Mouse (Mus musculus) kidney, embryonic 14.5 days (tissue): Measurements from ENCODE around the gene Cxcr1. TPM values are rescaled to one million over a fixed set of nuclear protein-coding genes. Genes with fewer than 3 reads are reported as not detected.

Experiments used
- ATAC-seq: fragments of 200-750 bp; cut with Nextera tagmentation; 2 replicates; pipeline ENCODE4 v1.8.0; 2017; ENCODE audit warnings: moderate number of reproducible peaks, mild to moderate bottlenecking, moderate TSS enrichment, moderate library complexity; ENCODE audit not compliant: low FRiP score, low TSS enrichment
- H3K27ac ChIP-seq: fragments of 300-500 bp; sonication (generic); 2 replicates; pipeline ENCODE4 v1.5.1; 2014; ENCODE audit warnings: low read depth, mild to moderate bottlenecking, low read length, moderate library complexity, mixed read lengths
- H3K27me3 ChIP-seq: fragments of 300-500 bp; sonication (generic); 2 replicates; pipeline ENCODE4 v1.6.1; 2014; ENCODE audit warnings: mild to moderate bottlenecking, low read length; ENCODE audit not compliant: control insufficient read depth, insufficient read depth
- H3K36me3 ChIP-seq: fragments of 300-500 bp; sonication (generic); 2 replicates; pipeline ENCODE4 v1.6.1; 2014; ENCODE audit warnings: low read length, mixed read lengths; ENCODE audit not compliant: control insufficient read depth, insufficient read depth
- H3K4me1 ChIP-seq: fragments of 300-500 bp; sonication (generic); 2 replicates; pipeline ENCODE4 v1.6.1; 2014; ENCODE audit warnings: low read length, mixed read lengths; ENCODE audit not compliant: control insufficient read depth, insufficient read depth
- H3K4me2 ChIP-seq: fragments of 300-500 bp; sonication (generic); replicated peaks from 2 replicates; pipeline ENCODE4 v1.6.1; 2014; ENCODE audit warnings: low read depth, mild to moderate bottlenecking, low read length
- H3K4me3 ChIP-seq: fragments of 300-500 bp; sonication (generic); 2 replicates; pipeline ENCODE4 v1.5.1; 2014; ENCODE audit warnings: mild to moderate bottlenecking, low read length
- H3K9ac ChIP-seq: fragments of 300-500 bp; sonication (generic); 2 replicates; pipeline ENCODE4 v1.6.1; 2014; ENCODE audit warnings: low read depth, mild to moderate bottlenecking, low read length, moderate library complexity
- H3K9me3 ChIP-seq: fragments of 300-500 bp; sonication (generic); 2 replicates; pipeline ENCODE4 v1.6.1; 2016; ENCODE audit warnings: low read length; ENCODE audit not compliant: control insufficient read depth
- WGBS: fragments of 180-500 bp; shearing (Covaris S2); extraction: QIAGEN DNeasy Blood & Tissue Kit; methylation state at CpG from one replicate; pipeline ENCODE4 v1.1.7; 2014; 5-methylcytosine and 5-hydroxymethylcytosine counted together
- polyA plus RNA-seq: library from polyadenylated mRNA; unstranded; fragments of >200 nt; fragmentation: Nextera tagmentation; extraction: Ambion mirVana; gene quantifications from 2 replicates; pipeline ENCODE4 v1.2.1, GENCODE M21; 2014

Cxcr1 gene
- polyA plus RNA-seq, 1 experiment from 2014 or later: not detected

DNA sequence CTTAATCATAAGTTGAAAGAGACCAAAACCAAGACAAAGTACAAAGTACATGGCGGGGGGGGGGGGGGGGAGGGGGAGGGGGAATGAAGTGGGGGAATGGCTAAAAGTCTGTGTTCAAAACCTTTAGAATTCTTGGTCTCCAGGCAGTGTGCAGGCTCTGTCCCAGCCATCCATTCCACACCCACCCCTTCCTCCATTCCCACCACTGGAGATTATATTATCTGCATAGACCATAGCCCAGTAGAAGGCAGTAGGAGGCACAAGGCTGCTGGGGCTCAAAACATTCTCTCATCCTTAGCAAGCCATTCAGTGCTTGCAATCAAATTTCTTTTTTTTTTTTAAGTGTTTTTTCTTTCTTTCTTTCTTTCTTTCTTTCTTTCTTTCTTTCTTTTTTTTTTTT, 36.6 kb upstream of the Cxcr1 start:
- H3K27ac ChIP-seq: no peak overlapping the region
- H3K9ac ChIP-seq: no peak overlapping the region
- H3K4me1 ChIP-seq: no peaks in the 10 kb centered on the region
- ATAC-seq: no peak
- H3K4me2 ChIP-seq: no peak overlapping the region
- H3K9me3 ChIP-seq: no peaks in the 10 kb centered on the region
- no peaks in the 10 kb centered on the region for H3K36me3 ChIP-seq
- H3K27me3 ChIP-seq: no peaks in the 10 kb centered on the region
- 60% methylated on average over 1 of the region's 1 CpGs for WGBS
- no peak overlapping the region for H3K4me3 ChIP-seq

DNA sequence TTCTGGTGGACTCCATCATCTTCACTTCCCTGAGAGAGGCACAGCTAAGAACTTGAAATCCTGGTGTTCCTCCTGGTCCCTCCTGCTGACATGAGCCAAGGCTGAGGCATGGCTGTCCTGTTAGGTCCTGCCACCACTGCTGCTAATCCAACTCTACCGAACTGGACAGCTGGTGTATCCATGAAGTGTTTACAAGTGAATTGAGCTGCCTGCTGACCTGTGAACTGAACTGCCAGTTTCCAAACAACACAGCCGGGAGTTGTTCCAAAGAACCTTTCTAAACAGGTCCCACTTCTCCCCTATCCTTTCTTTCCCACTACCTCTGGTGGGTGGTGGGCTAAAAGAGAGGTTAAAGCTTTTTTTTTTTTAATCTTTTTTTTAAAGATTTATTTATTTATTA, 35.5 kb upstream of the Cxcr1 start:
- H3K27ac ChIP-seq: no peak overlapping the region
- ATAC-seq: no peak
- H3K27me3 ChIP-seq: no peaks in the 10 kb centered on the region
- 62% methylated on average over 2 of the region's 2 CpGs for WGBS
- H3K4me3 ChIP-seq: no peak overlapping the region
- no peaks in the 10 kb centered on the region for H3K4me1 ChIP-seq
- no peaks in the 10 kb centered on the region for H3K9me3 ChIP-seq
- no peak overlapping the region for H3K9ac ChIP-seq
- no peak overlapping the region for H3K4me2 ChIP-seq
- H3K36me3 ChIP-seq: no peaks in the 10 kb centered on the region

DNA sequence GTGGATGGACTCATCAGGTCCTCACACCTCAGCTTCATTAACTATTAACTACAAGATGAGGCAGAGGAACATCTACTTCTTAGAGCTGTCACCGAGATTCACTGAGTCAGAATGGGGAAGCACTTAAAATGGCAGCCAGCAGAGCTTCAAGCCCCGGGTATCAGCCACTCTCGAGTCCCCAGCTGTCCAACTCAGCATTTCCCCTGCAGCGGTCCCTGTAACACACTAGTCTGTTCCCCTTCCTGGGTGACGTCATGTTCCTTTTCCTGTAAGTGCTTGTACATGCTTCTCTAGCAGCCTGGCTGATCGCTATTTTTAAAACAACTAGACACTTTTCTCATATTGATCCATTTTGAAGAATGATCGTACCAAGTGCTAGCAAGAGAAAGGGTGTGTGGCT, 32.9 kb upstream of the Cxcr1 start:
- Histone ChIP-seq H3K4me2 (no peak overlapping the region), H3K9me3 (no peaks in the 10 kb centered on the region), H3K36me3 (no peaks in the 10 kb centered on the region), H3K27me3 (no peaks in the 10 kb centered on the region), H3K9ac (no peak overlapping the region), H3K27ac (no peak overlapping the region), H3K4me1 (no peaks in the 10 kb centered on the region), H3K4me3 (no peak overlapping the region)
- 73% methylated on average over 7 of the region's 7 CpGs for WGBS
- ATAC-seq: no peak

DNA sequence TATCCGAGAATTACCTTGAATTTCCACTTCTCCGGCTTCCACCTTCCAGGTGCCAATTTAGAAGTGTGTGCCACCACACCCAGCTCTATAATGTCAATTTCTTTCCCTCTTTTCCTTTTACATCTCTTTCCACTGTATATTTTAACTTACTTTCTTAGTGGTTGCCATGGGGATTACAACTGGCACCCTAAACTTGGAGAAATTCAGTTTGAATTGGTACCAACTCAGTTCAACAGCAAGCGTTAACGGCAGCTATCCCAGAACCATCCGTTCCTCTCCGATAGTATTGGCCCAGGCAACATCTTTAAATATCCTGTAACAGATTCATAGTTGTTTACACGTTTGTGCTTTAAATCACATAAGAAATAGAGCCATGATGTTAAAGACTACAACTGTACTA, 25.5 kb upstream of the Cxcr1 start:
- Histone ChIP-seq H3K27ac (no peak overlapping the region), H3K9ac (no peak overlapping the region), H3K9me3 (no peaks in the 10 kb centered on the region), H3K36me3 (no peaks in the 10 kb centered on the region), H3K4me1 (no peaks in the 10 kb centered on the region), H3K4me3 (no peak overlapping the region), H3K4me2 (no peak overlapping the region), H3K27me3 (no peaks in the 10 kb centered on the region)
- WGBS: 88% methylated on average over 7 of the region's 7 CpGs
- ATAC-seq: no peak

DNA sequence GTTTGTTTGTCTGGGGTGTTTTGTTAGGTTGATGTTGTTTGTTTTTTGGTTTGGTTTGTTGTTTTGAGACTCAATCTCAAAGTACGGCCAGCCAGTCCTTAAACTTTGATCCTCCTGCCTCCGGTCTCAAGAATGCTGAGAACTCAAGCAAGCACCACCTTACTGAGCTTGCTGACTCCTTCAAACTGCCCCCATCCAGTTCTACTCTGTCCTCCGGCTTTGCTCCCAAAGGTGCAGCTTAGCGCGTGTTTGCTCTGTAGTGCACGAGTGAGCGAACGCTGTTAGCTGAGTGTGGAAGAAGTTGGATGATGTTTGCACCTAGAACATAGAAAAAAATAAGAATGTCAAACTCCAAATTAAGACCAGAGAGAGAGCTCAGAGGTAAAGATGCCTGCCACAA, 14.5 kb upstream of the Cxcr1 start:
- H3K36me3 ChIP-seq: no peaks in the 10 kb centered on the region
- H3K27ac ChIP-seq: no peak overlapping the region
- H3K4me3 ChIP-seq: no peak overlapping the region
- no peak overlapping the region for H3K9ac ChIP-seq
- H3K4me1 ChIP-seq: no peaks in the 10 kb centered on the region
- H3K27me3 ChIP-seq: no peaks in the 10 kb centered on the region
- 91% methylated on average over 8 of the region's 8 CpGs for WGBS
- H3K4me2 ChIP-seq: no peak overlapping the region
- no peaks in the 10 kb centered on the region for H3K9me3 ChIP-seq
- ATAC-seq: no peak

DNA sequence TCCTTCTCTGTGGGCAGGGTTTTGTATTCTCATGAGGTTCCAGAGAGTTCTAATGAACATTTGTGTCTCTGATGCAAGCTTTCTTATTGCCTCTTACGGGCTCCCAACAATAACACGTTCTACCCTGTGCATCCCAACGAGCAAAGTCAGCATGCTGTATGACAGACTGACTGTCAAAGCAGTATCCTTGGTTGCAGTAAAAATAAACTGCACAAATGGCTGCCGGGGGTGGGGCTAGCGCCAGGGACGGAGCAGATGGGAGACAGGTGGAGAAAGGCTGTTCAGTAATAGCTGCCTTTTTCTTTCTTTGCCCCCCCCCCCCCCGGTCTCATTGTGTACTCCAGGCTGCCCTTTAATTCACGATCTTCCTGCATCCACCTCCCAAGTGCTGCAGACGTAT, 13.5 kb upstream of the Cxcr1 start:
- no peaks in the 10 kb centered on the region for H3K36me3 ChIP-seq
- no peak for ATAC-seq
- no peaks in the 10 kb centered on the region for H3K9me3 ChIP-seq
- 60% methylated on average over 9 of the region's 9 CpGs for WGBS
- H3K27me3 ChIP-seq: no peaks in the 10 kb centered on the region
- H3K27ac ChIP-seq: no peak overlapping the region
- no peak overlapping the region for H3K4me3 ChIP-seq
- no peak overlapping the region for H3K9ac ChIP-seq
- no peak overlapping the region for H3K4me2 ChIP-seq
- H3K4me1 ChIP-seq: no peaks in the 10 kb centered on the region

DNA sequence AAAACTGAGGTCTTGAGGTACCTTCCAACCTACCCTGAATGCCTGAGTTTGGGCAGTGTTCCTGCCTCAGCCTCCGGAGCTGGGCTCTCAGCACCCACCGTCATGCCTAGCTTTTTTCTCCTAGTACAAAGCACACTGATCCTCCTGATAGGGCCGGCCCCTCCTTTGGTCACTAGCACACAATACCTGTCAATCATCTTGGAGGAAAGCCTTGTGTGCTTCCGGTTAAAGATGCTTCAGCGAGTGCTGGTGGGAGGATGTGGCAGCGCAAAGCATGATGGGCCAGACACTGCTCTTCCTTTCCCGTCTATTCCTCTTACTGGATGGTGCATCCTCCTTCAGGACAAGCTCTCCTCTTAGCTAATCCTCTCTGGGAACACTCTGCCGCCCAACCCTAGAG, 12.2 kb upstream of the Cxcr1 start:
- H3K27me3 ChIP-seq: no peaks in the 10 kb centered on the region

DNA sequence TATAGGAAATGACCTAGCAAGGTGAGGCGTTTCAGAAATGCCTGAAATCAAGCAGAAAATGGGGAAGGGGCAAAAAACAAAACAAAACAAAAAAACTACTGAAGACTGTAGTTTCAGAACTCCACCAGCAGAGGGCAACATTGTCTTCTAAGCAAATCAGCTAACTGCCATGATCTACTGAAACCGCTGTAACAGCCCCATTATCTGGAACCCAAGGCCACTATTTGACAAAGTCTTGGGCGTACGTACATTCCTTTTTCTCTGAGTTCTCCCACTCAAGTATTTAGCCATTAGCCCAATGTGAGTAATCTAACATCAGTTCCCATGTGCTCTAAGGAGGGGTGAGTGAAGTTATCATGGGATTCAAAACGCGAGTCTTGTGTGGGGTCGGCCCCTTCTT, 11.4 kb upstream of the Cxcr1 start:
- WGBS: 57% methylated on average over 7 of the region's 7 CpGs
- no peak for ATAC-seq

More for the DNA sequence above, 12.2 kb upstream of the Cxcr1 start:
- Histone ChIP-seq H3K9ac (no peak overlapping the region), H3K4me3 (no peak overlapping the region), H3K4me1 (no peaks in the 10 kb centered on the region), H3K9me3 (no peaks in the 10 kb centered on the region), H3K4me2 (no peak overlapping the region), H3K36me3 (no peaks in the 10 kb centered on the region), H3K27ac (no peak overlapping the region)
- no peak for ATAC-seq
- 78% methylated on average over 8 of the region's 8 CpGs for WGBS

DNA sequence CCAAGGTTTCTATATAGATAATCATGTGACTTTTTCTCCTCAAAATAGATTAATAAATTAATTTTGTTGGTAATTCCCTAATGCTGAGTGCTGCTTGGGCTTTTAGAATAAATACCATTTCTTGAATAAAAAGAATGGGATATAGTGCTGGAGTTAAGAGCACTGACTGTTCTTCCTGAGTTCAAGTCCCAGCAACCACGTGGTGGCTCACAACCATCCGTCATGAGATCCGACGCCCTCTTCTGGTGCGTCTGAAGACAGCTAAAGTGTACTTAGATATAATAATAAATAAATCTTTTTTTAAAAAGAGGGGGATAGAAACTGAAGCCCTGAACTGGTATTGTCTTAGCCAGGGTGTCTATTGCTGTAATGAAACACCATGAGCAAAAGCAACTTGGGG, 9.0 kb upstream of the Cxcr1 start:
- no peaks in the 10 kb centered on the region for H3K36me3 ChIP-seq
- no peaks in the 10 kb centered on the region for H3K4me1 ChIP-seq
- WGBS: 70% methylated on average over 5 of the region's 5 CpGs
- no peaks in the 10 kb centered on the region for H3K9me3 ChIP-seq
- no peak overlapping the region for H3K9ac ChIP-seq
- no peak overlapping the region for H3K27ac ChIP-seq
- H3K27me3 ChIP-seq: no peaks in the 10 kb centered on the region
- no peak overlapping the region for H3K4me2 ChIP-seq
- H3K4me3 ChIP-seq: no peak overlapping the region
- ATAC-seq: no peak

More for the DNA sequence above, 11.4 kb upstream of the Cxcr1 start:
- Histone ChIP-seq H3K27ac (no peak overlapping the region), H3K4me3 (no peak overlapping the region), H3K9ac (no peak overlapping the region), H3K36me3 (no peaks in the 10 kb centered on the region), H3K9me3 (no peaks in the 10 kb centered on the region), H3K27me3 (no peaks in the 10 kb centered on the region), H3K4me1 (no peaks in the 10 kb centered on the region), H3K4me2 (no peak overlapping the region)
